In genomic region chr9:64085976-64086375, GRCm38 (mm10) we compare ENCODE assay signal across 17 mouse cellular contexts. TPM values are rescaled to one million over a fixed set of nuclear protein-coding genes. Genes with fewer than 3 reads are reported as not detected.
A peak's percentile ranks its signal among the peaks of the same experiment; 100 is the strongest.
DNase-seq lines count a peak whose midpoint lies in the region; ATAC-seq lines count a peak whose summit lies in the region.
"Had no signal": no experiment of that assay in that cellular context is flagged by ENCODE, and none has a peak within 500 bp of the region (broad histone marks: within the 10 kb centered on the region; RNA-seq: fewer than 3 reads in every experiment).

No protein-coding gene starts in this region.

- peaks cover 70% of the 10 kb centered on the region for H3K4me1 ChIP-seq in erythroblast, embryonic 14.5 days (ENCODE audit: control insufficient read depth)
- peaks cover 58% of the 10 kb centered on the region for H3K4me1 ChIP-seq in lung, embryonic 15.5 days
- H3K4me1 ChIP-seq in limb, embryonic 13.5 days = peaks cover 43% of the 10 kb centered on the region
- H3K4me1 ChIP-seq in stomach, embryonic 15.5 days = peaks cover 37% of the 10 kb centered on the region
- H3K4me1 ChIP-seq in kidney, embryonic 16.5 days (ENCODE audit: insufficient read depth, low read length) = peaks cover 35% of the 10 kb centered on the region

- ATAC-seq in erythroblast, adult 5-6 weeks (replicated peaks; ENCODE audit: low FRiP score, poor library complexity, severe bottlenecking) = no peak
- ATAC-seq in lung, embryonic 15.5 days (ENCODE audit: borderline replicate concordance, extremely low read depth, low FRiP score, low TSS enrichment) = no peak; the same call in 1 of the 2 replicates
- no peak for ATAC-seq in limb, embryonic 13.5 days (ENCODE audit: low FRiP score, low read depth)
- no peak for ATAC-seq in stomach, embryonic 15.5 days (ENCODE audit: insufficient read depth, low FRiP score, low read depth)
- no peak for ATAC-seq in kidney, embryonic 16.5 days (ENCODE audit: low FRiP score, low TSS enrichment)
- ATAC-seq: inflammation-experienced regulatory T-cells, adult 6 months; midbrain, embryonic 13.5 days had no signal

- H3K27ac ChIP-seq in lung, embryonic 15.5 days = peak overlapping the region; percentile 70
- 0 out of 2 replicates have a peak overlapping the region, but pooled peaks have one; percentile 6 for H3K27ac ChIP-seq in limb, embryonic 13.5 days
- H3K27ac ChIP-seq in stomach, embryonic 15.5 days = peak overlapping the region; percentile 3; the same call in 1 of the 2 replicates
- no peak overlapping the region for H3K27ac ChIP-seq in kidney, embryonic 16.5 days (ENCODE audit: low read length)
- H3K27ac ChIP-seq: forebrain, embryonic 12.5 days; midbrain, embryonic 13.5 days had no signal

- H3K9ac ChIP-seq in lung, embryonic 15.5 days = no peak overlapping the region
- H3K9ac ChIP-seq in limb, embryonic 13.5 days = no peak overlapping the region
- H3K9ac ChIP-seq in stomach, embryonic 15.5 days = no peak overlapping the region
- H3K9ac ChIP-seq in kidney, embryonic 16.5 days (replicated peaks; ENCODE audit: low read length) = no peak overlapping the region
- H3K9ac ChIP-seq: midbrain, embryonic 13.5 days had no signal

- H3K4me2 ChIP-seq in lung, embryonic 15.5 days = no peak overlapping the region
- no peak overlapping the region for H3K4me2 ChIP-seq in limb, embryonic 13.5 days (replicated peaks)
- no peak overlapping the region for H3K4me2 ChIP-seq in stomach, embryonic 15.5 days
- H3K4me2 ChIP-seq in kidney, embryonic 16.5 days (replicated peaks; ENCODE audit: low read depth, low read length) = no peak overlapping the region

- H3K27me3 ChIP-seq in erythroblast, embryonic 14.5 days (ENCODE audit: control insufficient read depth) = peaks cover 7% of the 10 kb centered on the region
- no peaks in the 10 kb centered on the region for H3K27me3 ChIP-seq in lung, embryonic 15.5 days
- no peaks in the 10 kb centered on the region for H3K27me3 ChIP-seq in limb, embryonic 13.5 days
- H3K27me3 ChIP-seq in stomach, embryonic 15.5 days (replicated peaks) = no peaks in the 10 kb centered on the region
- no peaks in the 10 kb centered on the region for H3K27me3 ChIP-seq in kidney, embryonic 16.5 days (ENCODE audit: insufficient read depth, low read length)

- 54% methylated on average over 2 of the region's 2 CpGs for WGBS in lung, embryonic 15.5 days
- WGBS in limb, embryonic 13.5 days = 23% methylated on average over 2 of the region's 2 CpGs
- WGBS in stomach, embryonic 15.5 days = 53% methylated on average over 2 of the region's 2 CpGs
- WGBS in kidney, embryonic 16.5 days = 79% methylated on average over 2 of the region's 2 CpGs

- DNase-seq in lung, postnatal 4 days = no peak
- no peak for DNase-seq in cerebellum, adult 8-10 months
- DNase-seq: adrenal gland, adult 8-10 months; gastrocnemius, adult 2 months; kidney, postnatal 36 days; lung, adult 18-20 months had no signal

- H3K36me3 ChIP-seq in erythroblast, embryonic 14.5 days (ENCODE audit: control insufficient read depth) = peaks cover 24% of the 10 kb centered on the region
- H3K36me3 ChIP-seq in lung, embryonic 15.5 days = no peaks in the 10 kb centered on the region
- no peaks in the 10 kb centered on the region for H3K36me3 ChIP-seq in limb, embryonic 13.5 days
- H3K36me3 ChIP-seq in stomach, embryonic 15.5 days = no peaks in the 10 kb centered on the region
- no peaks in the 10 kb centered on the region for H3K36me3 ChIP-seq in kidney, embryonic 16.5 days (ENCODE audit: insufficient read depth, low read length)
- H3K36me3 ChIP-seq: forebrain, embryonic 12.5 days; midbrain, embryonic 13.5 days had no signal

- H3K4me3 ChIP-seq in erythroblast, embryonic 14.5 days (replicated peaks) = peak overlapping the region; percentile 75
- no peak overlapping the region for H3K4me3 ChIP-seq in lung, embryonic 15.5 days
- H3K4me3 ChIP-seq in limb, embryonic 13.5 days = no peak overlapping the region
- no peak overlapping the region for H3K4me3 ChIP-seq in stomach, embryonic 15.5 days (replicated peaks)
- no peak overlapping the region for H3K4me3 ChIP-seq in kidney, embryonic 16.5 days (ENCODE audit: low read length)
- H3K4me3 ChIP-seq: forebrain, embryonic 12.5 days; midbrain, embryonic 13.5 days had no signal

- H3K9me3 ChIP-seq in erythroblast, embryonic 14.5 days (ENCODE audit: control insufficient read depth, low read length) = no peaks in the 10 kb centered on the region
- no peaks in the 10 kb centered on the region for H3K9me3 ChIP-seq in lung, embryonic 15.5 days
- H3K9me3 ChIP-seq in limb, embryonic 13.5 days = no peaks in the 10 kb centered on the region
- H3K9me3 ChIP-seq in stomach, embryonic 15.5 days = no peaks in the 10 kb centered on the region
- H3K9me3 ChIP-seq in kidney, embryonic 16.5 days (ENCODE audit: low read length) = no peaks in the 10 kb centered on the region
- H3K9me3 ChIP-seq: forebrain, embryonic 12.5 days; midbrain, embryonic 13.5 days had no signal

RNA-seq across cellular contexts. Expression of gene Lctl, which starts 31.0 kb away (rescaled TPM):
- not detected in 2 replicates for polyA plus RNA-seq in erythroblast, embryonic 14.5 days (2012)
- not detected in 2 replicates for total RNA-seq in erythroblast, adult 5-6 weeks (2015; ENCODE audit: low replicate concordance)
- total RNA-seq in erythroblast, adult 5-6 weeks (2017; ENCODE audit: low replicate concordance) = not detected in 2 replicates
- not detected in 2 replicates for polyA plus RNA-seq in lung, embryonic 15.5 days (2015; fragmentation: Nextera tagmentation; extraction: Ambion mirVana)
- polyA plus RNA-seq in limb, embryonic 13.5 days (2015; fragmentation: Nextera tagmentation; extraction: Ambion mirVana) = not detected in 2 replicates
- polyA plus RNA-seq in stomach, embryonic 15.5 days (2015; fragmentation: Nextera tagmentation; extraction: Ambion mirVana) = 0.06 TPM in 1 of 2 replicates, not detected in the other
- 0.07 and 0.24 TPM in 2 replicates for polyA plus RNA-seq in kidney, embryonic 16.5 days (2015; fragmentation: Nextera tagmentation; extraction: Ambion mirVana)
- polyA plus RNA-seq: heart, postnatal 0 days; inflammation-experienced regulatory T-cells, adult 6 months; midbrain, embryonic 13.5 days; neural tube, embryonic 11.5 days had no signal
